Mouse (Mus musculus): Measurements from ENCODE around the gene Alkbh6. TPM values are rescaled to one million over a fixed set of nuclear protein-coding genes. Genes with fewer than 3 reads are reported as not detected.

The Alkbh6 gene
- polyA plus RNA-seq, 1 experiment from 2014 or later, result 86.0 TPM

GRCm38 (mm10) chr7:30279951-30280669, 28.4 kb upstream of the Alkbh6 start, which contains the start of the genes Thap8 and Wdr62:
TSS of gene Thap8 (plus strand) at chr7:30280094.
TSS of gene Wdr62 (minus strand) at chr7:30280419.
- under 1% methylated on average over 49 of the region's 49 CpGs for WGBS
- Histone ChIP-seq H3K27ac (ENCODE audit: low read depth, low read length) (peak within 1 kb of the TSS; percentile 94), H3K4me2 (peak within 1 kb of the TSS; percentile 85), H3K4me1 (ENCODE audit: control insufficient read depth, insufficient read depth, low read length) (peaks cover 11% of the 10 kb centered on the region), H3K4me3 (ENCODE audit: low read depth, low read length) (peak within 1 kb of the TSS; percentile 75), H3K9ac (ENCODE audit: low read length) (peak within 1 kb of the TSS; percentile 71), H3K27me3 (ENCODE audit: control insufficient read depth, insufficient read depth, low read length) (no peaks in the 10 kb centered on the region), H3K9me3 (ENCODE audit: control insufficient read depth, low read length) (no peaks in the 10 kb centered on the region), H3K36me3 (ENCODE audit: control insufficient read depth, insufficient read depth, low read length) (no peaks in the 10 kb centered on the region)
- ATAC-seq (ENCODE audit: low FRiP score) (peak; percentile 97), DNase-seq (ENCODE audit: low spot score, missing footprints) (peak; percentile 98)

GRCm38 (mm10) chr7:30280670-30281138, 27.8 kb upstream of the Alkbh6 start:
- Histone ChIP-seq H3K4me1 (ENCODE audit: control insufficient read depth, insufficient read depth, low read length) (peaks cover 11% of the 10 kb centered on the region), H3K4me2 (peak overlapping the region; percentile 85), H3K27me3 (ENCODE audit: control insufficient read depth, insufficient read depth, low read length) (no peaks in the 10 kb centered on the region), H3K27ac (ENCODE audit: low read depth, low read length) (peak overlapping the region; percentile 94), H3K4me3 (ENCODE audit: low read depth, low read length) (peak overlapping the region; percentile 75), H3K9ac (ENCODE audit: low read length) (peak overlapping the region; percentile 68), H3K9me3 (ENCODE audit: control insufficient read depth, low read length) (no peaks in the 10 kb centered on the region), H3K36me3 (ENCODE audit: control insufficient read depth, insufficient read depth, low read length) (no peaks in the 10 kb centered on the region)
- ATAC-seq (ENCODE audit: low FRiP score) (peak; percentile 84), DNase-seq (ENCODE audit: low spot score, missing footprints) (peak; percentile 97)
- under 1% methylated on average over 20 of the region's 20 CpGs for WGBS

GRCm38 (mm10) chr7:30281522-30281921, 27.0 kb upstream of the Alkbh6 start:
- H3K4me3 ChIP-seq (ENCODE audit: low read depth, low read length), result no peak overlapping the region
- no peaks in the 10 kb centered on the region for H3K36me3 ChIP-seq (ENCODE audit: control insufficient read depth, insufficient read depth, low read length)
- H3K9ac ChIP-seq (ENCODE audit: low read length), result no peak overlapping the region
- no peak for DNase-seq (ENCODE audit: low spot score, missing footprints)
- 81% methylated on average over 4 of the region's 4 CpGs for WGBS
- H3K4me2 ChIP-seq, result no peak overlapping the region; the same call in 1 of the 2 replicates
- no peak for ATAC-seq (ENCODE audit: low FRiP score)
- H3K9me3 ChIP-seq (ENCODE audit: control insufficient read depth, low read length), result no peaks in the 10 kb centered on the region
- H3K4me1 ChIP-seq (ENCODE audit: control insufficient read depth, insufficient read depth, low read length), result peaks cover 11% of the 10 kb centered on the region
- no peaks in the 10 kb centered on the region for H3K27me3 ChIP-seq (ENCODE audit: control insufficient read depth, insufficient read depth, low read length)
- H3K27ac ChIP-seq (ENCODE audit: low read depth, low read length), result no peak overlapping the region

GRCm38 (mm10) chr7:30282740-30283139, 25.8 kb upstream of the Alkbh6 start:
- H3K9me3 ChIP-seq (ENCODE audit: control insufficient read depth, low read length), result no peaks in the 10 kb centered on the region
- 80% methylated on average over 7 of the region's 7 CpGs for WGBS
- no peak overlapping the region for H3K27ac ChIP-seq (ENCODE audit: low read depth, low read length)
- H3K27me3 ChIP-seq (ENCODE audit: control insufficient read depth, insufficient read depth, low read length), result no peaks in the 10 kb centered on the region
- no peaks in the 10 kb centered on the region for H3K36me3 ChIP-seq (ENCODE audit: control insufficient read depth, insufficient read depth, low read length)
- H3K4me2 ChIP-seq, result no peak overlapping the region
- H3K9ac ChIP-seq (ENCODE audit: low read length), result no peak overlapping the region
- DNase-seq (ENCODE audit: low spot score, missing footprints) (no peak), ATAC-seq (ENCODE audit: low FRiP score) (no peak)
- peaks cover 11% of the 10 kb centered on the region for H3K4me1 ChIP-seq (ENCODE audit: control insufficient read depth, insufficient read depth, low read length)
- H3K4me3 ChIP-seq (ENCODE audit: low read depth, low read length), result no peak overlapping the region

- no peak overlapping the region for H3K9ac ChIP-seq (ENCODE audit: low read length)
- H3K4me2 ChIP-seq, result no peak overlapping the region
- no peak for DNase-seq (ENCODE audit: low spot score, missing footprints)
- peaks cover 3% of the 10 kb centered on the region; the same call in 1 of the 2 replicates for H3K4me1 ChIP-seq (ENCODE audit: control insufficient read depth, insufficient read depth, low read length)
- no peaks in the 10 kb centered on the region for H3K27me3 ChIP-seq (ENCODE audit: control insufficient read depth, insufficient read depth, low read length)
- WGBS, result 67% methylated on average over 8 of the region's 8 CpGs
- no peak overlapping the region for H3K4me3 ChIP-seq (ENCODE audit: low read depth, low read length)
- ATAC-seq (ENCODE audit: low FRiP score), result no peak
- H3K9me3 ChIP-seq (ENCODE audit: control insufficient read depth, low read length), result no peaks in the 10 kb centered on the region
- no peak overlapping the region for H3K27ac ChIP-seq (ENCODE audit: low read depth, low read length)
- no peaks in the 10 kb centered on the region for H3K36me3 ChIP-seq (ENCODE audit: control insufficient read depth, insufficient read depth, low read length)
Observed at GRCm38 (mm10) chr7:30286701-30287410, 21.7 kb upstream of the Alkbh6 start.

GRCm38 (mm10) chr7:30288046-30288445, 20.5 kb upstream of the Alkbh6 start:
- DNase-seq (ENCODE audit: low spot score, missing footprints), result no peak
- ATAC-seq (ENCODE audit: low FRiP score), result no peak
- Histone ChIP-seq H3K9me3 (ENCODE audit: control insufficient read depth, low read length) (no peaks in the 10 kb centered on the region), H3K4me3 (ENCODE audit: low read depth, low read length) (no peak overlapping the region), H3K9ac (ENCODE audit: low read length) (no peak overlapping the region), H3K4me1 (ENCODE audit: control insufficient read depth, insufficient read depth, low read length) (peaks cover 5% of the 10 kb centered on the region; the same call in 1 of the 2 replicates), H3K27me3 (ENCODE audit: control insufficient read depth, insufficient read depth, low read length) (no peaks in the 10 kb centered on the region), H3K36me3 (ENCODE audit: control insufficient read depth, insufficient read depth, low read length) (no peaks in the 10 kb centered on the region), H3K4me2 (no peak overlapping the region), H3K27ac (ENCODE audit: low read depth, low read length) (no peak overlapping the region)
- 74% methylated on average over 6 of the region's 6 CpGs for whole genome bisulfite sequencing

GRCm38 (mm10) chr7:30289071-30289713, 19.3 kb upstream of the Alkbh6 start:
- no peaks in the 10 kb centered on the region for H3K9me3 ChIP-seq (ENCODE audit: control insufficient read depth, low read length)
- H3K36me3 ChIP-seq (ENCODE audit: control insufficient read depth, insufficient read depth, low read length), result no peaks in the 10 kb centered on the region
- H3K4me2 ChIP-seq, result no peak overlapping the region
- no peaks in the 10 kb centered on the region for H3K27me3 ChIP-seq (ENCODE audit: control insufficient read depth, insufficient read depth, low read length)
- no peak overlapping the region for H3K4me3 ChIP-seq (ENCODE audit: low read depth, low read length)
- no peak for ATAC-seq (ENCODE audit: low FRiP score)
- H3K4me1 ChIP-seq (ENCODE audit: control insufficient read depth, insufficient read depth, low read length), result peaks cover 5% of the 10 kb centered on the region; the same call in 1 of the 2 replicates
- 82% methylated on average over 7 of the region's 7 CpGs for WGBS
- no peak for DNase-seq (ENCODE audit: low spot score, missing footprints)
- peak overlapping the region; percentile 28 for H3K9ac ChIP-seq (ENCODE audit: low read length)
- H3K27ac ChIP-seq (ENCODE audit: low read depth, low read length), result no peak overlapping the region

GRCm38 (mm10) chr7:30289714-30290399, 18.7 kb upstream of the Alkbh6 start:
- H3K36me3 ChIP-seq (ENCODE audit: control insufficient read depth, insufficient read depth, low read length), result no peaks in the 10 kb centered on the region; the same call in 1 of the 2 replicates
- 54% methylated on average over 10 of the region's 10 CpGs for WGBS

More at GRCm38 (mm10) chr7:30289714-30290399, 18.7 kb upstream of the Alkbh6 start:
- no peaks in the 10 kb centered on the region for H3K27me3 ChIP-seq (ENCODE audit: control insufficient read depth, insufficient read depth, low read length)
- ATAC-seq (ENCODE audit: low FRiP score) (no peak), DNase-seq (ENCODE audit: low spot score, missing footprints) (no peak)
- peaks cover 5% of the 10 kb centered on the region; the same call in 1 of the 2 replicates for H3K4me1 ChIP-seq (ENCODE audit: control insufficient read depth, insufficient read depth, low read length)
- H3K9me3 ChIP-seq (ENCODE audit: control insufficient read depth, low read length), result no peaks in the 10 kb centered on the region
- H3K4me3 ChIP-seq (ENCODE audit: low read depth, low read length), result no peak overlapping the region
- H3K4me2 ChIP-seq, result no peak overlapping the region
- no peak overlapping the region for H3K27ac ChIP-seq (ENCODE audit: low read depth, low read length)
- peak overlapping the region; percentile 28 for H3K9ac ChIP-seq (ENCODE audit: low read length)
